Mouse (Mus musculus): ENCODE data around the gene Stc2.

The Stc2 gene

GRCm38 (mm10) chr11:31365981-31366380 is 3.9 kb downstream of the Stc2 start:
- DNase-seq, result no peak

DNA sequence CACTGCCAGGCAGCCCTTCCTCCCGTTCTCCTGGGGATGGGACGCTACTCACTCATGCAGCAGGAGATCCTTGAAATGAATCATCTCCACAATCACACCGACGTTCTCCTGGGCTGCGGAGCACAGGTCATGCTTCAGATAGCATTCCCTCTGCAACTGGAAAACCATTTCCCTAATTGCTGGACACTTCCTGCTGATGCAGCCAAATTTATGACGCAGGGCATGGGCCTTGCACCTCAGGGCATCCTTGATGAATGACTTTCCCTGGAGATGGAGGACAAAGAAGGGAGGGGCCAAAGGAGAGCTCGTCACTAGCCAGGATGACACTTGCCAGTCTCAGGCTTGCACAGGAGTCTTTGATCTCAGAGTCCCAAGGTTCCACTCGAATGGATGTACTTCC is 4.6 kb downstream of the Stc2 start:
- DNase-seq, result no peak

GRCm38 (mm10) chr11:31362856-31363255 is 7.0 kb downstream of the Stc2 start:
- no peak for DNase-seq

- DNase-seq, result no peak
Measured at GRCm38 (mm10) chr11:31362330-31362729, 7.5 kb downstream of the Stc2 start.

DNA sequence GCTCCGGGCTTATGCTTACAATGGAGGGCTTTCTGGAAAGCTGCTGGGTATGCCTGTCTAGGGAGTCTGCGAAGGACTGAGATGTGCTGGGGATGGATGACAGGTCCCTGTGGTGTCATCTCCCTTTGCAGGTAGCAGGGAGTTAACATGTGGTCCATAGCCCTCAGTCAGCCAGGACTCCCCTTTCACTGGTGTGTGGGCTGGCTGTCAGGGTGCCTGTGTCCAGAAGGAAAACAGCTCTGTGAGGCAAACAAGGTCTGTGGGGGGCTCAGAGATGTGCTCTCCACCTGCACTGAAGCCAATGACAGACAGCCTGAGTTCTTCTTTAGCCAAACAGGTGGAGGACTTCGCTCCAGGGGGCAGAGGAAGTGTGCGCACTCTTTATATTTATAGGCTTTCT is 8.8 kb downstream of the Stc2 start:
- no peak for DNase-seq

DNA sequence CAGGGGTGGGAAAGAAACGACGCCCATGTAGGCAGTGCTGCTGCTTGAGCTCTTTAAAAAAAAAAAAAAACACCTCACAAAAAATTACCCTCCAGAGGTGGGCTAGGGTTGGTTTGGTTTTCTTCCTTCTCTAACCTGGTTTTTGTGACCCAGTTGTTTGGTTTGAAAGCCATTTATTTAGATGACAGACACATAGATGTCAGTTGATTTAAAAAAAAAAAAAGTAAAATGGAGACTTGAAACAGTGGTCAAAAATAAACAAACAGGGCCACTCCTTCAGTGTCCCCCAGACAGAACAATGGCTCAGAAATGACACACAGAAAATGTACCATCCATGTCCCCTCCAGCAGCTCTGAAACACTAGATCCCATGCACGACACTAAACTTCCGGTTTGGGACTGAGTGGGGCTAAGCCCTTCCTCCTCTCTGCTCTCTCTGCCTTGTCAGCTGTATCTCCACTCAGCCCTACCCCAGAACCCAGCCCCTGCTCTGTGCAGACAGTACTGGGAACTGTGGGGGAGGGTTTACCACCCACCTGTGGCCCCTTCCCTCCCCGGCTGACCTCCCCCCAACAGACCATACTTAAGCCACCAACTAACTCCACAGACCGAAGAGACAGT is 10.5 kb downstream of the Stc2 start:
- no peak for DNase-seq

- DNase-seq, result no peak
Measured at GRCm38 (mm10) chr11:31358453-31358852, 11.4 kb downstream of the Stc2 start.

DNA sequence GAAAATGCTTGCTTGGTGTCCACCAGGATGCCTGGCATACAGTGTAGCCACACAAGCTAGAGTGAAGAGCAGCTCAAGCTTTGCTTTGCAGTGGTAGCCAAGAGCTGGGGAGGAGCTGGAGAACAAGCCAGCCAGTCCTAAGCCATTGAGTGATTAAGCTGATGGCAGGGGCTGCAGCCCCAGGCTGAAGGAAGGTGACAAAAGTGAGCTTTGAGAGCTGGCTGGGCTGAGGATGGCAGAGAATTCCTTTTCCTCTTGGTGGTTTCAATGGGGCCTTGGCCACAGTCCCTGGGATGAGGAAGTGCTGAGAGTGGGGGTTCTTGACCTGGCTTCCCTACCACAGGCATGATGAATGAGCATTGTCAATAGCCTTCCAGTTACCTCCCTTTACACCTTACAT is 13.0 kb downstream of the Stc2 start:
- DNase-seq, result no peak

DNA sequence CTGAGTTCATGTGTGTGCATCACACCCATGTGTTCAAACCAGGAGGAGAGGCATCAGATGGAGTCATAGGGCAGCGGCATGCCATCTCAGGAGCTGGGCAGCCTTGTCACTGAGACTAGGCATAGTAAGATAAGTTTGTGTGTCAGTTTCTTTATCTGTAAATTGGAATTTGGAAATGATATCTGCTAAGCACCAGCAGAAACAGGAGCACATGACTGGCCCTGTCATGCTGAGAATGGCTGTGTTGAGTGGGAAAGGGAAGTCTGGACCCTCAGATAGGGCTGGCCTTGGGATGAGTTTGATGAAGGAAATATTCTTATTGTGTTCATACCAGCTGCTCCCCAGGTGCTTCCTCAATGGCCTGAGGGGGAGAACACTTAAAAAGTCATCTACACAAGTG is 14.1 kb downstream of the Stc2 start:
- DNase-seq, result no peak

DNA sequence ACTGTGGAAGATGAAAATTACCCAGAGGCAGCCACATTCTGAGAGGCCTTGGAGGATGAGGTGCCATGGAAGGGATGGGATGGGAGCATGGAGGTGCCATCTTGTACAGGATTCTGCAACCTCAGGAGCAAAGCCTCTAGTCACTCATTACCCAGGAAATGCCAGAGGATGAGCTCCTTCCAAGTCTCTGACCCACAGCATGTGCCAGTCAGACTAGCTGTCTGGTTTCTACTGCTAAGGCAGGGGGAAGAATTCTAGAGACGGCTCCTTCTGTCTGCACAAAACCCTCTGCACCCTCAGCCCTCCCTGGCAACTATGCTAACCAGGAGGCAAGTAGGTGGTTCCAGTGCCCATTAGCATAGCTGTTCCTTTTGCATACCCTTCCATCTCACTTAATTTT is 15.4 kb downstream of the Stc2 start:
- DNase-seq, result no peak
